Mouse (Mus musculus): ENCODE measurements around the gene Zkscan4. TPM values are rescaled to one million over a fixed set of nuclear protein-coding genes. Genes with fewer than 3 reads are reported as not detected.

Zkscan4 gene
- 6.5 and 7.1 TPM in 2 replicates for polyA plus RNA-seq (2012; rRNA removed)

GRCm38 (mm10) chr13:21478759-21479670 lies at the start of gene Zkscan4, which contains the start of gene Gm10065:
Zkscan4 (plus strand) TSS chr13:21478907.
Gm10065 (minus strand) TSS chr13:21479441.

DNA sequence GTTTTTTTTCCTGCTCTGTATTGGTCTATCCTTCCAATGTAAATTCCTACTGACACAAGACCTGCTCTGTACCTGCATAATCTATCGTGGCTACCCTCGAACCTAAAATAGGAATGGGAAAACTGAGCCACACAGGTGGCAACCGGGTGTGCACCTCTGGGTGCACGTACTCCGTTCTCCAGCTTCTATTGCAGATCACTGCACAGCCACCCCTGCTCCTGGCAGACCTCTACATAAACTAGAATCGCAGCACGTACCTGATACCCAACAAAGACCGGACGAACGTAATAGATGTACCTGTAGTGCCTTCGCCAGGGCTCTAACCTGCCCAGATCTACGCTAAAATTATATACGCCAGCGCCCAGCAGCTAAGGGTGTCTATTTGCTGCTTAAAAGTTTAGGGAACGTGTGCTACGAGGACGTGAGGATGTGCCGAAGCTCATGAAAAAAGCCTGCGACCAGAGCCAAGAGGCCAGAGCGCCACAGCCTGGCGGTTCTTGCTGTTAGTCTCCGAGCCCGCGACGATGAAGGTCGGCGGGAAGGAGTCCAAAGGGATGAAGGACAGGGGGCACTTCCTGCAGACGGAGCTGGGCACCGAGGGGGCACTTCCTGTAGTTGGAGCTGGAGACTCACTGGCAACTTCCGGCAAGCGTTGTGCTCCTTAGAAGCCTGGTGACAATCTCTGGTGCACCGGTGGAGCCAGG lies 38.1 kb upstream of the Zkscan4 start, which contains the start of gene Pgbd1:
Pgbd1 (minus strand) TSS at position 556 of the 704 bp plus-strand sequence.

GRCm38 (mm10) chr13:21453449-21453848 lies 25.3 kb upstream of the Zkscan4 start, which contains the start of gene Zscan26:
Zscan26 (minus strand) TSS chr13:21453730.

DNA sequence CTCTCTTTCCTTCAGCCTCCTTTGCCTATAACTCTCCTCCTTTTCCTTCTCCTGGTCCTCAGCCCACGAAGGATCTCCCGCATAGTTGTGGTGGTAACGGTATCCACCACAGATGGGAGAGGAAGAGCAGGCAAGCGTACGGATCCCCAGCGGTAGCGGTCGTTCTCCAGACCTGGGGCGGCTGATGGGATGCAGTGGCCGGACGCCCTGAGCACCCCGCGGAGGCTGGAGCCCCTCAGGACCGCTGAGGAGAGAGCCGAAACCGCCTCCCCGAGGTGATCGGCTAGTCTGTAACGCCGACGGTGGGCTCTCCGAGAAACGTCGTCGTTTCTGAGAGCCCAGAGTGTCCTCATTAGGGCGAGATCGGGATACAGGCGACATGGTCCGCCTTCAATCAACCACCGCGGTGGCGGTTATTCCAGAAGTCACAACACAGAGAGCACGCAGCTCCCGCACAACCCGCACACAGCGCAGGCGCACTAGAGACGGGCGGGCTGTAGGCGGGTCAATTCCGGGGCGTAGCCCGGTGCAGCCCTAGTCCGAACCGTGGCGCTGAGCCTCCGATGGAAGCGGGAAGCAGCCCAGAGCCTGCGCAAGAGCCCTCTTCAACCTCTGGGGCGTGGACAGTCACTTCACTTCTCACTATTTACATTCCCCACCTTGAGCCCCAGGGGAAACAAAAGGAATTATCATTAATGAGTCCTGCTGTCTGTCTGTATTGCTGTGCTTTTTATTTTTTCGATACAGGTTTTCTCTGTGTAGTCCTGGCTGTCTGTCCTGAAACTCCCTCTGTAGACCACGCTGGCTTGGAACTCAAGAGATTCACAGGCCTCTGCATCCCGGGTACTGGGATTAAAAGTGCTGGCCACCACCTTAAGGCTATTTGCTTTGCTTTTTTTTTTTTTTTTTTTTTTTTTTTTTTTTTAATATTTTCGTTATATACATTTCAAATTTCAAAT lies 10.4 kb upstream of the Zkscan4 start, which contains the start of gene Nkapl:
Nkapl (minus strand) TSS at position 449 of the 959 bp plus-strand sequence.

GRCm38 (mm10) chr13:21495080-21495479 lies 16.4 kb downstream of the Zkscan4 start, which contains the start of gene AK157302:
AK157302 (plus strand) TSS chr13:21495223.

GRCm38 (mm10) chr13:21501182-21501581 lies 22.5 kb downstream of the Zkscan4 start, which contains the start of gene Gm11273:
Gm11273 (minus strand) TSS chr13:21501418.

DNA sequence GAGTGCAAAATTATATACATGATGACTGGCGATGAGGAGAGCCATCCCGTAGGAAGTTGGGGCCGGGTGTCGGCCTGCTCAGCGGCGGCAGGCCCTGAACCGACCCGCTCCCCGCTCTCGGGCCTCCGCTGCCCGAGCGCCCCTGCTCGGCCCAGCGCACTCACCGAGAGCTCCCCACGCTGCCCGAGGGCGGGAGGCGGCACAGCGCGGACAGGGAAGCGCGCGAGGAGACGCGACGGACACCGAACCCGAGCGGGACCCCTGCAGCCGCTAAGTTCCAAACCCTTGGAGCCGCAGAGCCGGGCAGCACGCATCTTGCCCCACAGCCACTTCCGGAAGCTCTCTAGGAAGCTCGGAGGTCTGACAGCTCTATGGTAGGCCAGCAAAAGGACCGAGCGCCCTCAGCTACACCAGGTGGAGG lies 52.1 kb downstream of the Zkscan4 start, which contains the start of gene Zkscan8:
Zkscan8 (minus strand) TSS at position 340 of the 421 bp plus-strand sequence.

Other genes starting within 250 kb of the Zkscan4 start
- 0.05 and 0.06 TPM in 2 replicates for gene Gpx5, start 186.2 kb upstream of the Zkscan4 start, polyA plus RNA-seq (2012; rRNA removed)
- 0.27 and 0.28 TPM in 2 replicates for gene Gpx6, start 166.8 kb upstream of the Zkscan4 start, polyA plus RNA-seq (2012; rRNA removed)
- not detected in 2 replicates for gene Olfr1367, start 132.0 kb upstream of the Zkscan4 start, polyA plus RNA-seq (2012; rRNA removed)
- gene Zscan12, start 116.1 kb upstream of the Zkscan4 start, polyA plus RNA-seq (2012; rRNA removed), result 9.0 TPM in 2 replicates
- gene Zkscan3, start 76.2 kb upstream of the Zkscan4 start, polyA plus RNA-seq (2012; rRNA removed), result 66.5 and 71.3 TPM in 2 replicates
- gene Pgbd1, start 37.8 kb upstream of the Zkscan4 start, polyA plus RNA-seq (2012; rRNA removed), result 3.7 and 4.3 TPM in 2 replicates
- gene Zscan26, start 25.2 kb upstream of the Zkscan4 start, polyA plus RNA-seq (2012; rRNA removed), result 39.3 and 43.0 TPM in 2 replicates
- 0.78 and 0.91 TPM in 2 replicates for gene Nkapl, start 10.4 kb upstream of the Zkscan4 start, polyA plus RNA-seq (2012; rRNA removed)
- gene Gm10065, start 534 bp downstream of the Zkscan4 start, polyA plus RNA-seq (2012; rRNA removed), result not detected in 2 replicates
- gene AK157302, start 16.3 kb downstream of the Zkscan4 start, polyA plus RNA-seq (2012; rRNA removed), result 0.43 and 0.57 TPM in 2 replicates
- gene Gm11273, start 22.5 kb downstream of the Zkscan4 start, polyA plus RNA-seq (2012; rRNA removed), result 3.5 and 11.8 TPM in 2 replicates
- 7.2 and 7.3 TPM in 2 replicates for gene Zkscan8, start 52.2 kb downstream of the Zkscan4 start, polyA plus RNA-seq (2012; rRNA removed)
- gene Olfr1366, start 63.9 kb downstream of the Zkscan4 start, polyA plus RNA-seq (2012; rRNA removed), result not detected in 2 replicates
- gene Olfr1535, start 81.0 kb downstream of the Zkscan4 start, polyA plus RNA-seq (2012; rRNA removed), result not detected in 2 replicates
- not detected in 2 replicates for gene Olfr1364, start 102.9 kb downstream of the Zkscan4 start, polyA plus RNA-seq (2012; rRNA removed)
- gene Olfr1362, start 135.1 kb downstream of the Zkscan4 start, polyA plus RNA-seq (2012; rRNA removed), result not detected in 2 replicates
- gene Olfr11, start 163.6 kb downstream of the Zkscan4 start, polyA plus RNA-seq (2012; rRNA removed), result not detected in 2 replicates
- not detected in 2 replicates for gene Olfr1361, start 184.5 kb downstream of the Zkscan4 start, polyA plus RNA-seq (2012; rRNA removed)
- gene Olfr1360, start 198.5 kb downstream of the Zkscan4 start, polyA plus RNA-seq (2012; rRNA removed), result not detected in 2 replicates
- not detected in 2 replicates for gene Olfr1359, start 219.2 kb downstream of the Zkscan4 start, polyA plus RNA-seq (2012; rRNA removed)
- 1.0 and 1.4 TPM in 2 replicates for gene Hist1h2bl, start 237.2 kb downstream of the Zkscan4 start, polyA plus RNA-seq (2012; rRNA removed)
- gene Hist1h2ai, start 237.5 kb downstream of the Zkscan4 start, polyA plus RNA-seq (2012; rRNA removed), result 3.4 and 7.2 TPM in 2 replicates
- gene Hist1h3h, start 238.8 kb downstream of the Zkscan4 start, polyA plus RNA-seq (2012; rRNA removed), result 7.7 and 8.9 TPM in 2 replicates
- gene Hist1h2bm, start 243.1 kb downstream of the Zkscan4 start, polyA plus RNA-seq (2012; rRNA removed), result 2.3 and 3.4 TPM in 2 replicates